Mouse (Mus musculus) brown adipose tissue, adult 24 weeks (tissue): ENCODE results near the gene Gm9376. TPM values are rescaled to one million over a fixed set of nuclear protein-coding genes. Genes with fewer than 3 reads are reported as not detected.

Source experiments
- H3K27ac ChIP-seq: fragments of 200-500 bp; replicated peaks from 2 replicates; pipeline ENCODE4 v1.5.1; 2012; ENCODE audit warnings: low read depth, mild to moderate bottlenecking, low read length
- H3K4me1 ChIP-seq: fragments of 200-500 bp; 2 replicates; pipeline ENCODE4 v1.6.1; 2012; ENCODE audit warnings: low read length, mixed read lengths; ENCODE audit not compliant: control insufficient read depth, insufficient read depth, insufficient read length
- H3K4me3 ChIP-seq: fragments of 200-500 bp; 2 replicates; pipeline ENCODE4 v1.5.1; 2012; ENCODE audit warnings: low read depth, mild to moderate bottlenecking, low read length, moderate library complexity; ENCODE audit not compliant: insufficient read depth
- polyA plus RNA-seq: library from polyadenylated mRNA; stranded (reverse); fragments of >200 nt; gene quantifications from 2 replicates; pipeline ENCODE4 v1.2.4, GENCODE M21; 2012; ENCODE audit not compliant: missing spikeins, insufficient read depth, insufficient read length

Gene Gm9376
- polyA plus RNA-seq, 1 experiment, result not detected

DNA sequence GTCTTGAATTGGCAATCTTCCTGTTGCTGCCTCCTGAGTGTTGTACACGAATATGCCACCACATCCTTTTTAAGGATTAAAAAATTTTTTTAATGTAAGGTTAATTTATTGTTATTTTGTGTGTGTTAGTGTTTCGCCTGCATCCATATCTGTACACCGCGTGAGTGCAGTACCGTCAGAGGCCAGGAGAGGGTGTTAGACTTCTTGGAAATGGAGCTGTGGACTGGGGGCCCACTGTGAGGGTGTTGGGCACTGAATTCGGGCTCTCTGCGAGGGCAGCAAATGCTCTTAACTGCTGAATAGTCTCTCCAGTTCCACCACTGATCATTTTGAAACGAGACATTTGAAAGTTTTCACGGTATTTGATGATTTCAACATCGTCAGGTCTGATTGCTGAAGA lies 45.9 kb downstream of the Gm9376 start:
- Histone ChIP-seq H3K4me1 (no peaks in the 10 kb centered on the region), H3K4me3 (no peak overlapping the region), H3K27ac (no peak overlapping the region)

DNA sequence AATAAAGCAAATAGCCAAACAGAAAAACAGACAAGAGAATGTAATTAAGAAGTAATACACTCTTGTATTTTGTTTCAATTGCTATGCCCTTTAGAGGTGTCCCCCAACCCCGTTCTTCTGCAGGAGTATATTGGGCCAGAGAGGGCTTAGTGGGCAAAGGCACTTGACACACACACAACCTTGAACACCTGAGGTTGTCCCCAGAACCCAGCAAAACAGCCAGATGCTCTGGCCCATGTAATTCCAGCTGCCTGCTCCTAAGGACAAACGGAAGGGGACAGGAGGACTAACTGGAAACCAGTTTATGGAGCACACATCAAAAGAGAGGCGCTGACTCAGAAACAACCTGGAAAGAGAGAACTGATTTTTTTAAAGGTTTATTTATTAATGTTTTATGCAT lies 47.2 kb downstream of the Gm9376 start:
- H3K27ac ChIP-seq, result no peak overlapping the region
- H3K4me1 ChIP-seq, result no peaks in the 10 kb centered on the region
- H3K4me3 ChIP-seq, result no peak overlapping the region

DNA sequence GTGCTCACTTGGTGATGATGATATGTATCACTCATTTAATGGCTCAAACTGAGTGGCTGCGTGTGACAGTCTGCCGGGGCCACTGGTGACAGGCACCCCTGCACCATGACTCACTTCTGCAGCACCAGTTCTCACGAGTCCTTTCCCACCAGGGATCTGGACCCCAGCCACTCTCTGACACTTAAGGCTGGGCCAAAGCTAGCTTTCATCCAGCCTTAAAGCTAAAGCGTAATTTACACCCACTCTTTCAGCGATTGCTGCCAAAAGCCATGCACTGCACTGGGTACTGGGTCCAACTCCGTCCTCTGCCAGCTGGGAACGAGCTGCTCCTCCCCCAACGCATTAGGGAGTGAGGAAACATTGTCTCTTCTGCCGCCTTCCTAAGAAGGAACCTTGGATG lies 50.5 kb downstream of the Gm9376 start:
- Histone ChIP-seq H3K4me3 (no peak overlapping the region), H3K27ac (no peak overlapping the region), H3K4me1 (no peaks in the 10 kb centered on the region)

Other genes starting within 250 kb of the Gm9376 start
- not detected in 2 replicates for gene Dct, start 214.7 kb upstream of the Gm9376 start, polyA plus RNA-seq
- gene Tgds, start 134.2 kb upstream of the Gm9376 start, polyA plus RNA-seq, result 11.0 and 14.8 TPM in 2 replicates
- gene Gpr180, start 129.8 kb upstream of the Gm9376 start, polyA plus RNA-seq, result 14.7 and 19.6 TPM in 2 replicates
- not detected in 2 replicates for gene Sox21, start 29.9 kb upstream of the Gm9376 start, polyA plus RNA-seq